Mouse (Mus musculus): ENCODE measurements around the gene Uba6.

- TF ChIP-seq CTCF (IDR thresholded peaks at IDR 0.05) (no peak), EP300 (IDR thresholded peaks at IDR 0.05) (no peak)
Measured at GRCm38 (mm10) chr5:86098988-86099387, 73.6 kb downstream of the Uba6 start.
